Mouse (Mus musculus): ENCODE measurements around the gene Dennd5a. TPM values are rescaled to one million over a fixed set of nuclear protein-coding genes. Genes with fewer than 3 reads are reported as not detected.
A peak's percentile ranks its signal among the peaks of the same experiment; 100 is the strongest.

Dennd5a gene
- total RNA-seq, 2 experiments from 2014 or later, result 134 to 147 TPM

DNA sequence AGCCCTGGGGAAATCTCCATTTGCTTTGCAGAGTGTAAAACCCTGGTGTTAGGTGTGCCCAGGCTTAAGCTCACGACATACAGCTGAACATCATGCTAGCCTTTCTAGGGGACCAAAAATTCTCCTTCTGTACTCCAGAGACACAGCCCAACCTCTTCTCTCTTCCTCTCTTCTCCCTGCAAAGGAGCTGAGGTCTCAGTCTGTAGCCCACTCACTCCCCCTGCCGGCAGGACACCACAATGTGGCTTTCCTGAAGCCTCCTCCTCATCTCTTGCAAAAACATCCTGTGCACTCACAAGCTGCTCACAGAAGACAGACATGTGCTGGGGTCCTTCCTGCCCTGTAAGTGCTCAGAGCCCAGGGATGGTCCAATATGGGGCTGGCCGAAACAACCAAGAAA, 67.7 kb downstream of the Dennd5a start:
- intact Hi-C loops (cut with DNase I), result loop anchor here (1.0 to 2.0 kb wide), 2 partner anchors 100 to 186 kb away; no protein-coding TSS in a partner anchor
- peak; percentile 70 for DNase-seq

DNA sequence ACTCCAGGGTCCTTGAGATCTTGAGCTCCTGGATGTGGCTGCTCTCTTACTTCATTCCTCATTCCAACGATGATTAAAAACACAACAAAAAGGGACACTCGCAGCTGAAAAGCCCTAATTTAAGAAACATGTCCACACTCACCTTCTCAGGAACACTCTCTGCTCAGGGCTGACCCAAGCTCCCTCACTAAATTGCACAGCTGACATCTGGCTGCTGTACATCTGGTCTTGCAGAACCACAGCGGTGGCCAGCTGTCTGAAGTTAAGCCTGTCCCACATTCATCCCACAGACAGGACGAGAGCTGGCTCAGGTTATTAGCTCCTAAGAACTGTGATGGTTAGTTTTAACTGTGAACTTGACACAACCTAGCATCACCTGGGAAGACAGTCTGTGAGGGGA, 68.5 kb downstream of the Dennd5a start:
- intact Hi-C loops (cut with DNase I), result loop anchor here (1.0 to 2.0 kb wide), 2 partner anchors 99 to 185 kb away; no protein-coding TSS in a partner anchor
- DNase-seq, result no peak

DNA sequence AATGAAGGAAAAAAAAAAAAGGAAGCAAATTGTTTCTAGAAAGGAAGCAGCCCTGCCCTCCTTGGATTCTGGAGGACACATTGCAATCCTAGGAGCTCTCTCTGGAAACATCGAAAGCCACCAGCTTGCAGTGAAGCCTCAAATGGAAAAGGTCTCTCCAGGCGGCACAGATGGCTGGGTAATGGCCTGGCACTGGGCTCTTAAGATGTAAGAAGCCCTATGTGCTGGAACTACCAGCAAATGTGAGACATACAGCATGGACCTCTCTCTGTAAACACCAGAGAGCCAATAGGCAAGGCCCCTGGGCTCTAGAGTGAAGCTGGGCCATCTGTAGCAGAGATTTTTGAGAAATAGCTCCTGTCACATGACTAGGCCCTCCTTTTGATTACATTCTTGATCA, 70.0 kb downstream of the Dennd5a start:
- no peak for DNase-seq
- intact Hi-C loops (cut with DNase I), result no loop called here

DNA sequence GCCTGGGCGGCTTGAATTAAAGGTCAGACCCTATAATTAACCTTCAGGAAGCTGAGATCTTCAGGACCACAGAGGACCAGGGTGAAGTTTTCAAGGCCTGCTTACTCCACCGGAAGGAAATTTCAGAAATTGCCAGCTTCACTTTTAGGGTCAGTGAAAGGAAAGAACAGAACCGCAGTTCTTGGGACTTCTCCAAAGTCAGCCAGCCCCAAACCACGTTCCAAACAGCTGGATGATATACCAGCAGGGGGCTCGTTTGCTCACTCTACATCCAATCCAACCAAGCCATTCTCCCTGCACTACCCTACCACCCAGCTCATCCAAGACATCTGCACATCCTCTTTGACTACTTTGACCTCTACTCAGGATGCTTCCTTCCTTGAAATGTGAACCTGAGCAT, 71.0 kb downstream of the Dennd5a start:
- DNase-seq, result no peak
- intact Hi-C loops (cut with DNase I), result no loop called here

DNA sequence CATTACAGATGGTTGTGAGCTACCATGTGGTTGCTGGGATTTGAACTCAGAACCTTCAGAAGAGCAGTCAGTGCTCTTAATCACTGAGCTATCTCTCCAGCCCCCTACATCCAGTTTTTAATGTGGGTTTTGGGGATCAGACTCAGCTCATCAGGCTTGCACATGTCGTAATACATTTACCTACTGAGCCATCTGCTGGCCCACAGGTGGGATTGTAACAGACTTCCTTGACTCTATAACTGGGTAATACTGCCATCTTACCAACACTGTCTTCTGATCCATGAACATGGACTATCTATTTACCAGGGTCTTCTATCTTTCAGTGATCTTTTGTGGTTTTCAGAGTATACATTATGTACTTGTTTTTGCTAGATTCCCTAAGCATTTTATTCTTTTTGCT, 74.0 kb downstream of the Dennd5a start:
- intact Hi-C loops (cut with DNase I), result no loop called here
- DNase-seq, result no peak

DNA sequence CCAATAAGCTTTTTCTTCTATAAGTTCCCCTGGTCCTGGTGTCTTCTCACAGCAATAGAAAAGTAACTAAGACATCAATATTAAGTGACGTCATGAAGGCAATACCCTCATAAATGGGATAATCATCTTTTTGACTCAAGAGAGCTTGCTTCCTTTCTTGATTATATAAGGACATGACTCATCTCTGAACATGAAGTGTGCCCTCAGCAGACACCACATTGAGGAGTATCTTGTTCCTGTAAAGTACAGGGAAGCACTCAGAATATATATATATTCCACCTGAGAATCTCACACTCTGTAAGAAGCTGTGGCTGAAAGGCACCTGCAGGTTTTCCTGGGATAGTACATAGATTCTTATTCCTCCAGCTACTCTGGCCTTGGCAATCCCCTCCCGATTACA, 77.7 kb downstream of the Dennd5a start:
- intact Hi-C loops (cut with DNase I), result no loop called here
- no peak for DNase-seq

DNA sequence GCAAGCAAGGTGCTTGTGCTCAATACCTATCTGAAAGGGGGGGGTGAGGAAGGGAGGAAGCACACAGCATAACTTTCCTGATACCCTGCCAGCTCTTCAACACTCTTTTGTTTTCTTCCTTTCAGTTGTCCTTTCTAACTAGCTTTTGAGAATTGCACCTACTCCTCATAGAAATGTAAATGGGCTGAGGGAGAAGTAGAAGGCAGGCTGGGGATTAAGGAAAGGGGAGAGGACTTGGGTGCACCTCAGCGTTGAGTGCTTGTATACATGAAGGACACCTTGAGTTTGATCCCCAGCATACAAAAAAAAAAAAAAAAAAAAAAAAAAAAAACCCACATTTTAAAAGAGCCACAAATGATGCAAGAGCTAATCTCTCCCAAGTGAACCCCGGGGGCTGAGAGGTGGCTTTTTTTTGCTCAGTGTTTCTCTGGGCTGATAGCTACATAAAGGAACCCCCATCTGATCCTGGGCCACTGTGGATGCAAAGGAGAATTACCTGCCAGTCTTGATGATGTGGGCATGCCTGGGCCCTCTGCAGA, 78.6 kb downstream of the Dennd5a start:
- intact Hi-C loops (cut with DNase I), result no loop called here

DNA sequence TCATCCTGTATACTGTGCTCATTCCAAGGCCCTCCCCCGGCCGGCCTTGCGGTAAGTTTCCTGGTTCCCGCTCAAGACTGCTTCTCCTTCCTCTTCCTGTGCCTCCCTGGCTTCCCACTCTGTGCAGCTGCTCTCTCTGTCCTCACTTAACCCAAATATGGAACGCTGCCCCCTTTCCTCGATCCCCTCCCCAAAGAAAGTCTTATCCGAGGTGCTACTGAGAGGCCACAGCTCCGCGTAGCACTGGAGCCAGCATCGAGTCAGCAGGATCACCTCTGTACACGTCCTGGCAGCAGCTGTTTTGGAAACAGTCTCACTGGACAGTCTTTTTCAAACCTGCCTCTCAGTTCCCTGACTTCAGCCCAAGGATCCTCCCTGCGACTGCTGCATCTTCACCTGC, 81.1 kb downstream of the Dennd5a start:
- DNase-seq, result peak in 1 of 2 experiments; percentile 12
- intact Hi-C loops (cut with DNase I), result no loop called here

More for the DNA sequence above, 78.6 kb downstream of the Dennd5a start:
- DNase-seq, result no peak

DNA sequence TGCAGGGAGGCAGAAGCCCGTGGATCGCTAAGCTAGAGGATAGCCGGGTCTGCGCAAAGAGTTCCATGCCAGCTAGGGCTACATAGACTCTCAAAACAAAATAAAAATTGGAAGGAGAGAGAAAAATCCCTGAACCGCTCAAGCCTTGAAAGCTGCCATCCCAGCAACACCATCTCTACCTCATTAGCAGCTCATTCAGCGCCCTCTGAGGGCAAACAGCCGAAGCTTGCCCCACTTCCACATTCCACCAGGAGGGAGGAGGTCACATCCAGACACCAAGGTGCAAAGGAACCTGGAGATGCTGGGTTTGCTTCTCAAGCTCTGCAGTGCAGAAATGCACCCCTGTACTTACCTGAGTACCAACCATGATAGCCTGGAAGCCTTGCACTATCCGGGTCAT, 84.2 kb downstream of the Dennd5a start:
- intact Hi-C loops (cut with DNase I), result loop anchor here (1.0 kb wide), 1 partner anchor 84 kb away; no protein-coding TSS in a partner anchor

DNA sequence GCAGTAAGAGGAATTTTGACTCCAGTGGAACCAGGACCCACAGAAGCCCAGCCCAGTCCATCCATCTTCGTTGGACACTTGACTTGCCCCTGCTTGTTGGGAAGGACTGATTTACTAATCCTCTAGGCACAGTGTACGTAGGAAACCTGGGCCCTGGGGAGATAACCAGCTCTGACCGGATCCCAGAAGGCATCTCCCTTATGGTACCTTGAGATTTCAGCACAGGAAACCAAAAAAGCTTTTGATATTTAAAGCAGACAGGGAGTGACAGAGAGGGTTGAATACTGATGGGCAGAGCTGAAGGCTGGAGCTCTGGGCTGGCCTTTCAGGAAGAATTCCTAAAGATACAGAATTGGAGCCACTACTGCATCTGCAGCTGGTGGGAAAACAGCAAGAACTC, 84.7 kb downstream of the Dennd5a start:
- intact Hi-C loops (cut with DNase I), result no loop called here
- DNase-seq, result no peak

More for the DNA sequence above, 84.2 kb downstream of the Dennd5a start:
- DNase-seq, result no peak

DNA sequence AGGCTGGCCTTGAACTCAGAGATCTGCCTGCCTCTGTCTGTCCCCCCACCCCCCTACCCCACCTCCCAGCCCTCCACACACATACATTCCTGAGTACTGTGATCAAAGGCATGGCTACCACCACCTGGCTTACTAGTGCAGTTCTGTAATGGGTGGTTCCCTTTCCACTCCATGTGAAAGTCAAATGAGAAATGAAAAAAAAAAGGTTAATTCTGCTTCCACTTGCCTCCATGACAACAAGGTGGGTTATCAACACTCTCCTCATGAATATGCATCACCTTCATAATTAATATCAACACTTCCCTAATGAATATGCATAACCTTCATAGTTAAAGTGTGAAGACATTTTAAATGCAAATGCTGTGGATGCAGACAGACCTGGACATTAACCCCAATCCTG, 85.2 kb downstream of the Dennd5a start:
- intact Hi-C loops (cut with DNase I), result no loop called here
- no peak for DNase-seq

DNA sequence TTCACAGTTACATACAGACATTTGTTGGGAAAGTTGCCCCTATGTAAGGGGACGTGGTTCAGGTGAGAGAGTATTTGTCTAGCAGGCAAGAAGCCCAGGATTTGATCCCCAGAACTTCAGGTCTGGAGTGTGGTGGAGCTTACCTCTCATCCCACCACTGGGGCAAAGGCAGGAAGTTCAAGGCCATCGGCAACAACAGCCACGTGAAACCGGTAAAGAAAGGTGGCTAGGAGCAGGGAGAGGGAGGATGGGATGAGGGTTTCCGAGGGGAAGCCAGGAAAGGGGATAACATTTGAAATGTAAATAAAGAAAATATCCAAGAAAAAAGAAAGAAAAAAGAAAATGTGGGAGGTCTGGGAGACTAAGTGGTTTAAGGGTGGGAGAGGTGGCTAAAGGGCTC, 87.1 kb downstream of the Dennd5a start:
- intact Hi-C loops (cut with DNase I), result no loop called here
- DNase-seq, result no peak

DNA sequence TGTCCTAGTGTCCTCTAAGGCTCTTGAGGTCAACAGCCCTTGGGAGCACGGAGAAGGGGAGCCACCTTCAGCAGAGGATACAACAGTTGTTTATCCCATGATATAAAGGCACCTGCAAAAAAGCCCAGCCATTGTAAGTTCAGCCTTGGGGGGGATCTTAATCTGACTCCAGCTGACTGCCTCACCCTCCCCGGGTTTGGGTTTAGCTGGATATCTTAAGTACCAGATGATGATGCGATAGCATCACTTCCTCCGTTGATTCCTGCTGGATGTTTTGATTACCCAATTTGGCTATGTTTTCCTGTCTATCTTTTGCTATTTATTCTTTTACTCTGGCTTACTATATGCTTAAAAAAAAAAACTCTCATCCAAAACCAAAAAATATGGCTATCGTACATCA, 89.0 kb downstream of the Dennd5a start:
- DNase-seq, result no peak
- intact Hi-C loops (cut with DNase I), result no loop called here

DNA sequence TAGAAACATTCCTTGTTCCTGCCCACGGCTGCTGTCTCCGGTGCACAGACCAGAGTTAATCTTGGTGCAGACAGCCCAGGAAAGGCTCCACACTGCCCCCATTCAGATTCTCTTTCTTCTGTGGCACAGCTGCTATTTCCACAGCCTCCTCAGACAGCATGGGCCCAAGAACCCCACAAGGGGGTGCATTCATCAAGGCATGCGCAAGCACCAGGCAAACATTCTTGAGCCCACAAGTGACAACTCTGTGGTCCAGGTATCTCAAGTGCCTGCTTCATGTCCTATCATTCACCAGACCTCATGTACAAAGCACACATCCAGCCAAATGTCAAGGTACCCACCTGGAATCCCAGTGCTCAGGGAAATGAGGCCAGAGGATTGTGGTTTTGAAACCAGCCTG, 91.8 kb downstream of the Dennd5a start:
- DNase-seq, result no peak
- intact Hi-C loops (cut with DNase I), result loop anchor here (5.0 kb wide), 1 partner anchor 41 kb away; no protein-coding TSS in a partner anchor

DNA sequence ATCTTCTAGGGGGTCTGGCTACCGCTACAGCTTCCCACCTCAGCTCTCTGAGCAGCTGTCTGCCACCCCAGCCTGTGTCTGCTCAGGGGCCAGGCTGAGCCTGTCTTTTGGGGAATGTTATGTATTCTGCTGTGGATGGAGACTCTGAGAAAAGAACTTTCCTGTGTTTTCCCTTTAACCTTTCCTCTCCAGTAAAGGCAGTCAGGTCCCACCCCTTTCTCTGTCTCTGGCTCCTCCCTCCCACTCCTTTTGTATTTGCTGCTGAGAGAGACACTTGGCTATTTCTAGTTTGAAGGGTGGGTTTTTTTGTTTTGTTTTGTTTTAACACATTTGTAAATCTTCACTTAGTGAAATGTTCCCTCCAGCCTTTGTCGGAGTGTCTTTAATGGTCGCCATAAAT, 93.6 kb downstream of the Dennd5a start:
- intact Hi-C loops (cut with DNase I), result loop anchor here (5.0 kb wide), 1 partner anchor 39 kb away; no protein-coding TSS in a partner anchor
- DNase-seq, result no peak

DNA sequence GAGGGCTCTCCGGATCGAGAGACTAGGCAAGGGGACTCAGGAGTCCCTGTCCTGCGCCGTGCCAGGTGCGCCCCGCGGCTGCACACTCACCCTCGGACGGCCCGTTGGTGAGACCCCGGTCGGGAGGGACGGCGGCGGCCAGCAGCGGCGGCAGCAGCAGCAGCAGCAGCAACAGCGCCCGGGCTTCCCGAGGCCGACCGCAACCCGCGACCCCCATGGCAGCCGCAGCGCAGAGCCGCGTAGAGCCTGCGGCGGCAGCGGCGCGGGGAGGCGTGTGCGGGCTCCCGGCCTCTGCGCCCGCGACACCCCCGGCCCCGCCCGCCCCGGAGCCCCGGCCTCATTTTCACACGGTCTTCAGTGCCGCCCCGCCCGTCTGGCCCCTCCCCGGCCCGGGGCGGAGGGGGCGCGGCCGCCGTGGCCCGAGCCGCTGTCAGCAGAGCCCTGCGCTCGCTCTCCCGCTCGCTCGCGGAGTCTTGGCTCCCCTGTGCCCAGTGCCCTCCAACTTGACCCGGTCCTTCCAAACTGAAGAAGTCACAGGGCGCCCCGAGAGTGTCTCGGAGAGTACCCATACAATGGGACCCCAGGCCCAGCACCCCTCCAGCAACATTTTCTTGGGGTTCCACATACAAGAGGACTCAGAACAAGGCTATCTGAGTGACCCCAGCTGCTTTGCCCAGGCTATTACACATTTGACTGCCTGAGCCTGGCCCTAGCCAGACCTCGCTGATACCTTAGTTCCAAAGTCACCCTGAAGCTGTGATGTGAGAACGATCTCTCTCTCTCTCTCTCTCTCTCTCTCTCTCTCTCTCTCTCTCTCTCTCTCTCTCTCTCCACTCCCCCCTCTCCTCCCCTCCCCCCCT, 94.7 kb downstream of the Dennd5a start, which contains the start of gene Scube2:
Gene Scube2 (minus strand): TSS at position 310 of the 860 bp plus-strand sequence.
- peak; percentile 23 to 25 for DNase-seq
- intact Hi-C loops (cut with DNase I), result loop anchor here (5.0 kb wide), 1 partner anchor 38 kb away; no protein-coding TSS in a partner anchor

DNA sequence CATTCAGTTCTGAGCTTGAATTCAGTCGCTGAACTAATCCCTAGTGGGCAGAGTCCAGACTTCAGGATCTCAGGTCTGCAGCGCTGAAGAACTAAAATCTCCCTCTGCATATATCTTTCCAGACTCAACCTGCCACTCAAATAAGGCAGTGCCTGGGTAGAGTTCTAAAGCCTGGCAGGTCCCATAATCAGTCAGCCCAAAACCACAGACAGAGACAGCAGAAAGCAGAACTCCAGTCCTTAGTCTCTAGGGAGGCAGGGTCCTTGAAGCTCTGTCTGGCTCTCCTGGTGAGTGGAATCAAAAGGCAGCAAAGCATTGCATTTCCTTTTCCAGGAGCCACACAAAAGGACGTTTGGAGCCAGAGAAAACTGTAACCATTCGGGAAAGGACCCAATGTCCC, 96.7 kb downstream of the Dennd5a start:
- intact Hi-C loops (cut with DNase I), result no loop called here
- no peak for DNase-seq

DNA sequence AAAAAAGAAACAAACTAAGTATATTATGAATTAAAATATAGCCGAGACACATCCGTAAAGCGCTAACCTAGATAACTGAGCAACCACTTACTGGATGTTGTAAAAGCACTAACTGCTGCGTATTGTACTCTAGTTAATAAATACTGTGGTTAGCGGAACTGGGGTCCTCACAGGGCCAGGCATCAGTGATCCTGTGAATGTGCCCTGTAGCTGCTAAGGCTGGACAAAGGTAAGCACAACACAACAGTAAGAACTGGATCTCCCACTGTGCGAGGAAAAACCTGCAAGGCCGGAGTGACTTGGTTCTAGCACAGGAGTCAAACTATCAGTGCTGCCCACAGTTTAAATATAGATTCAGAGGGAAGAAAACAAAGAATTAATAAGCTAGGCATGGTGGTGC, 100.1 kb downstream of the Dennd5a start:
- DNase-seq, result no peak
- intact Hi-C loops (cut with DNase I), result no loop called here

DNA sequence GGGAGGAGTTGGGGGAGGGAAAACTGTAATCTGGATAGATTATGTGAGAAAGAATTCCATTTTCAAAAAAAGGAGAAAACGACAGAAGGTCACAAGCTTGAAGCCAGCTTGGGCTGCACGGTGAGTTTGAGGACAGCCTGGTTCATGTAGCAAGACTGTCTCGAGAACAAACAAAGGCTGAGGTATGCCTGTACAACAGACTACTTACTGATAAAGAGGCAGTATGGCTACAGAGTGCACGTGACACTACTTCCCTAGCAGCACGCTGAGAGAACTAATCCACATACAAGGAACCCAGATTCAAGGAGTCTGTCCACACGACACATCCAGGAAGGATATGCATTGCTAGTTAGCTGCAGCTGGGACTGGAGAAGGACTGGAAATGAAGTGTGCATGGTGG, 100.9 kb downstream of the Dennd5a start:
- intact Hi-C loops (cut with DNase I), result no loop called here
- DNase-seq, result no peak

DNA sequence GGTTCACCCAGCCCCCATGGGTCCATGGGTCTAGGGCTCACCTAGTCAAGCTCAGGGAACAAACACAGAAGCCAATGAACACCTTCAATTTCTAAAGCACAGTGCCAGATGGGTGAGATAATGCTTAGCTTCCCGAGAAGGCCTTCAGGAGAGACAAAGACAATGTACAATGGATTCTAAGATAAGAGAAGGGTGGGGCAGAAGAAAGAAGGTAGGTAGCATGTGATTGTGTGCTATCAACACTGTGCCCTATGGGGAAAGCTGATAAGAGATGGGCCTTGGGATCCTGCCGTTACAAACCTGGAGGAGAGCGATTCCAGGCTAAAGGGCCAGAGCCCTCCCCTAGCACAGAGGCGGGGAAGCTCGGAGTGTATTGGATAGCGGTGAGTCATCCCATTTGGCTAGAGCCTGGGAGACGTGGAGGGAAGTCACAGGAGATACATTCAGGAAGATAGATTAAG, 107.5 kb downstream of the Dennd5a start:
- intact Hi-C loops (cut with DNase I), result no loop called here
- DNase-seq, result peak in 1 of 2 experiments; percentile 12

DNA sequence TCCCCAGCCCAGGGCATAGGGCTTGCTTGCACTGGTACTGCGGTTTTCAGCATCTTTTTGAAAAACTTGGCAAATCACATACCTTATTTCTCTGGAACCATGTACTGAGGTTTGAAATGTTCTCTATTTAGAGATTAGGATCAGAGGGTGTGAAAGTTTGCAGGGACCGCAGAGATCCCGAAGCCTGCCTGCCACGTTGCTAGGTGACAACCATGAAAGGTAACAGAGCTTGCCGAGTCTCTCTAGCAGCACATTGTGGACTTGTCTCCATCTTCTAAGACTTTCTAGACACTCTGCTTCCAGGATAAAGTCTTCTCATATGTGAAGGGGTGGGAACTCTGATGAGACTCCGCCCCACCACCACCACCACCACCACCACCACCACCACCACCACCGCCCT, 108.3 kb downstream of the Dennd5a start:
- intact Hi-C loops (cut with DNase I), result no loop called here
- no peak for DNase-seq

DNA sequence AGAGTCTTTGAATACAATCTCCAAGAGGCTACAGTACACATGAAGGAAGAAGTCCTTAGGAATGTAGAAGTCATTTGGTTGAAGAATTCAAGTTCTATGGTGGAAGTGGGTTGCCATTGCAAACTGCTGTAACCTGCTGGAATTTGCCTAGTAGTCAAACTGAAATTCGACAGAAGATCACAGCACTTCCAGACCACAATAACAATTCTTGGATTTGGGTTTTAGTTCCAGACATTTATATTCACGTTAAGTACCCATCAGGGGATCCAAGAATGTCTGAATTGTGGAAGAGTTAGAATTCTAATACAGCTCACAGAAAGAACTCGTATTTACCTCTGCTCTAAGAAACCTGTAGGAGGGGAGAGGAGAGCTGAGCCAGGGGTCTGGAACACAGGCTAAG, 109.7 kb downstream of the Dennd5a start:
- no peak for DNase-seq
- intact Hi-C loops (cut with DNase I), result no loop called here
